Mouse (Mus musculus) liver, embryonic 14 days (tissue): ENCODE results near the gene Hsf2. TPM values are rescaled to one million over a fixed set of nuclear protein-coding genes. Genes with fewer than 3 reads are reported as not detected.

Experiments used
- polyA plus RNA-seq: library from polyadenylated mRNA; depleted of rRNA; stranded (reverse); fragments of >200 nt; gene quantifications from 2 replicates; pipeline ENCODE4 v1.2.3, GENCODE M21; 2012; rRNA removed

Hsf2 gene
- polyA plus RNA-seq = 5.0 and 6.0 TPM in 2 replicates

DNA sequence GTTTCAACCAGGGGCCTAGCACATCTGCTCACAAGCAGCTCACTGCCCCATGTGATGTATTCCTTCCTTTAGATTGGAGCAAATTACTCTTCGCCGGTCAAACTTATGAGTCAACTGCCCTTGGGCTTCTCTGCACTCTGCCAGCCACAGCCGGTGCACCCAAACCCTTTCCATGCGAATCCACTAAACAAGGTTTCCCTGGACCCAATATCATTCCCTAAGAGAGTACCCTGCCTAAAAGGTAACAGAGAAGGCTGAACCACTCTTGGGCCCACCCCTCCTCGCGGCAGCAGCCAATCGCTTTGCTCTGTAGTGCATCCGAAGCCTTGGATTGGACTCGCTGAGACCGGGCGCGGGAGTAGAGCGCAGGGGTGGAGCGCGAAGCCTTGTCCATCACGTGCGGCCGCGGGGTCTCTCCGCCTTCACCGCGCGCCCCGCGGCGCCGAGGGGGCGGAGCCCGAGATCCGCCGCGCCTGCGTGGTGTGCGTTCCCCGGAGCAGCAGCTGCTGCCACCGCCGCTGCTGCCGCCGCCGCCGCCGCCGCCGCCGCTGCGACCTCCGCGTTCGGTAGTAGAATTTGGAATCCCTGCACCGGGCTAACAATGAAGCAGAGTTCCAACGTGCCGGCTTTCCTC is at the start of gene Hsf2:
Gene Hsf2 (plus strand): TSS at position 478 of the 634 bp plus-strand sequence.

DNA sequence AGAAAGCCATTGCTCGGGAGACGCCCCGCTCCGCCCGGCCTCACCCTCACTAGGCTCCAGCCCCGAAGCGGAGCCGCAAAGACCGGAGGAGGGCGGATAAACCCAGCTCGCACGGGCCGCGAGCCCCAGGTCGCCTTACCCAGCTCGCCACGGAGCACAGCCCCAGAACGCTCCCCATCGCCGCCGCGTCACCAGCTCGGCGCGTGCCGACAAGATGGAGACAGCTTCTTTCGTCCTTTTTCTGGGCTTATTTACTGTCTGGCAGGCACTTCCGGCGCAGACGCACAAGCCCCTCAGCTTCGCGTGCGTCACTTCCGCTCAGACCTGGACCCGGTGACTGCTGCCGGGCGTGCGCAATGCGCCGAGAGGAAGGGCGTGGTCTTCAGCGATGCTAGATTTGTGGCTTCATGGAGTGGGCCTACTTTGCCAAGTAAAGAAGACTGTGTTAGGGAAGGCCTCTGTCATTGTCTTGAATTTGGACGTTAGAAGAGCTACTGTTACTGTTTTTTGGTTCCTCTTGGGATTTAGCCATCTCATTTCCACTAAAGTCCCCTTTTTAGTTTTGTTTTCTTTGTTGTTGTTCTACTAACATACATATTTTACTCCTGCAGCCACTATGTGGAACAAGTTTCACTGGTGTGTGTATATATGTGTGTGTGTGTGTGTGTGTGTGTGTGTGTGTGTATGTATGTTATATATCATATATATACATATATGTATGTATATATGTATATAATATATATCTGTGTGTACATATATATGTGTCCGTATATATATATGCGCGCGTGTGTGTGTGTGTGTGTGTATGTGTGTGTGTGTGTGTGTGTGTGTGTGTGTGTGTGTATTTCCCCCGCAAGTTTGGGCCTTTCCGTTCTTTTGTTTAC is 46.3 kb downstream of the Hsf2 start, which contains the start of gene Serinc1:
Gene Serinc1 (minus strand): TSS at position 313 of the 884 bp plus-strand sequence.

Other genes with a start within 250 kb of the Hsf2 start
- 37.9 and 42.3 TPM in 2 replicates for gene Serinc1, start 46.1 kb downstream of the Hsf2 start, polyA plus RNA-seq
- 0.58 and 0.87 TPM in 2 replicates for gene Pkib, start 145.6 kb downstream of the Hsf2 start, polyA plus RNA-seq